Mouse (Mus musculus) embryonic facial prominence, embryonic 13.5 days (tissue): ENCODE results near the gene Hist2h4. TPM values are rescaled to one million over a fixed set of nuclear protein-coding genes. Genes with fewer than 3 reads are reported as not detected.
"Not testable (repeated sequence)": the region's sequence is repeated elsewhere in the genome, so short reads cannot be mapped to it uniquely, and the experiment has no call there.

Experiments
- ATAC-seq: fragments of 200-750 bp; cut with Nextera tagmentation; 2 replicates; pipeline ENCODE4 v1.8.0; 2017; ENCODE audit warnings: low read depth; ENCODE audit not compliant: insufficient number of reproducible peaks, insufficient read depth, low FRiP score, low TSS enrichment
- H3K27ac ChIP-seq: fragments of 300-500 bp; sonication (generic); 2 replicates; pipeline ENCODE4 v1.5.1; 2015; ENCODE audit warnings: moderate library complexity, mild to moderate bottlenecking, inconsistent platforms
- H3K27me3 ChIP-seq: fragments of 300-500 bp; sonication (generic); 2 replicates; pipeline ENCODE4 v1.6.1; 2015; ENCODE audit warnings: mild to moderate bottlenecking, inconsistent platforms
- H3K36me3 ChIP-seq: fragments of 300-500 bp; sonication (generic); 2 replicates; pipeline ENCODE4 v1.6.1; 2015; ENCODE audit warnings: mild to moderate bottlenecking, inconsistent platforms
- H3K4me1 ChIP-seq: fragments of 300-500 bp; sonication (generic); 2 replicates; pipeline ENCODE4 v1.6.1; 2015; ENCODE audit warnings: inconsistent platforms
- H3K4me2 ChIP-seq: fragments of 300-500 bp; sonication (generic); 2 replicates; pipeline ENCODE4 v1.6.1; 2015; ENCODE audit warnings: moderate library complexity, mild to moderate bottlenecking, inconsistent platforms
- H3K4me3 ChIP-seq: fragments of 300-500 bp; sonication (generic); 2 replicates; pipeline ENCODE4 v1.5.1; 2015; ENCODE audit warnings: mild to moderate bottlenecking, inconsistent platforms
- H3K9ac ChIP-seq: fragments of 300-500 bp; sonication (generic); 2 replicates; pipeline ENCODE4 v1.6.1; 2015; ENCODE audit warnings: mild to moderate bottlenecking, inconsistent platforms
- H3K9me3 ChIP-seq: fragments of 300-500 bp; sonication (generic); 2 replicates; pipeline ENCODE4 v1.6.1; 2016; ENCODE audit warnings: inconsistent platforms
- WGBS: fragments of 180-500 bp; shearing (Covaris S2); methylation state at CpG from one replicate; pipeline ENCODE4 v1.1.7; 2015; ENCODE audit warnings: mixed read lengths; 5-methylcytosine and 5-hydroxymethylcytosine counted together
- polyA plus RNA-seq: library from polyadenylated mRNA; unstranded; fragments of >200 nt; fragmentation: Nextera tagmentation; extraction: Ambion mirVana; gene quantifications from 2 replicates; pipeline ENCODE4 v1.2.1, GENCODE M21; 2015

Hist2h4 gene
- polyA plus RNA-seq, 1 experiment from 2014 or later = 11.2 TPM

- not testable (repeated sequence) for H3K4me2 ChIP-seq, H3K9ac ChIP-seq, ATAC-seq, H3K36me3 ChIP-seq, H3K9me3 ChIP-seq, H3K4me3 ChIP-seq, H3K27ac ChIP-seq, H3K27me3 ChIP-seq, H3K4me1 ChIP-seq
- WGBS = 90% methylated on average over 3 of the region's 3 CpGs
These were observed 27.6 kb upstream of the Hist2h4 start for GRCm38 (mm10) chr3:96290727-96291126.

GRCm38 (mm10) chr3:96289201-96289600 is 26.1 kb upstream of the Hist2h4 start:
- Histone ChIP-seq H3K27me3 (peaks cover 7% of the 10 kb centered on the region), H3K9ac (no peak overlapping the region), H3K4me2 (no peak overlapping the region), H3K9me3 (no peaks in the 10 kb centered on the region), H3K4me3 (no peak overlapping the region), H3K4me1 (peaks cover 2% of the 10 kb centered on the region; the same call in 1 of the 2 replicates), H3K36me3 (no peaks in the 10 kb centered on the region), H3K27ac (no peak overlapping the region)
- 73% methylated on average over 3 of the region's 3 CpGs for WGBS
- ATAC-seq = no peak

DNA sequence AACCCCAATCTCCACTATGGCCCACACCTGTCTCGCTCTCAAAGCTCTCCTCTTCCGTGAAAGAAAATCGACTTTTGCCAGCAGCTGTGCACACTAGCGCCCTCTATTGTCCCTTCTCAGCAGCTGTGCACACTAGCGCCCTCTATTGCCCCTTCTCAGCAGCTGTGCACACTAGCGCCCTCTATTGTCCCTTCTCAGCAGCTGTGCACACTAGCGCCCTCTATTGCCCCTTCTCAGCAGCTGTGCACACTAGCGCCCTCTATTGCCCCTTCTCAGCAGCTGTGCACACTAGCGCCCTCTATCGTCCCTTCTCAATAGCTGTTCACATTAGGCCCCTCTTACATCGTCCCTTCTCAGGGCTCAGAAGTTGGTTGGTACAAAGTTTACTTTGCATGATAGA is 24.2 kb upstream of the Hist2h4 start:
- not testable (repeated sequence) for ATAC-seq, H3K36me3 ChIP-seq

GRCm38 (mm10) chr3:96284457-96284856 is 21.3 kb upstream of the Hist2h4 start:
- Histone ChIP-seq H3K4me3 (no peak overlapping the region), H3K27ac (no peak overlapping the region), H3K4me1 (peaks cover 8% of the 10 kb centered on the region; the same call in 1 of the 2 replicates), H3K4me2 (peak overlapping the region; percentile 36), H3K36me3 (no peaks in the 10 kb centered on the region), H3K27me3 (peaks cover 30% of the 10 kb centered on the region), H3K9ac (peak overlapping the region; percentile 44; the same call in 1 of the 2 replicates), H3K9me3 (no peaks in the 10 kb centered on the region)
- WGBS = 13% methylated on average over 4 of the region's 4 CpGs
- no peak for ATAC-seq

More for the DNA sequence above, 24.2 kb upstream of the Hist2h4 start:
- H3K4me2 ChIP-seq, H3K4me3 ChIP-seq, H3K9me3 ChIP-seq, H3K27ac ChIP-seq, H3K9ac ChIP-seq, H3K4me1 ChIP-seq: not testable (repeated sequence)
- peaks cover 24% of the 10 kb centered on the region for H3K27me3 ChIP-seq
- WGBS = 87% methylated on average over 11 of the region's 11 CpGs

GRCm38 (mm10) chr3:96280660-96281059 is 17.5 kb upstream of the Hist2h4 start:
- H3K4me3 ChIP-seq = no peak overlapping the region
- H3K9me3 ChIP-seq = no peaks in the 10 kb centered on the region
- no peak overlapping the region for H3K27ac ChIP-seq
- H3K27me3 ChIP-seq = peaks cover 25% of the 10 kb centered on the region
- no peaks in the 10 kb centered on the region for H3K36me3 ChIP-seq
- no peak overlapping the region for H3K4me2 ChIP-seq
- no peak overlapping the region for H3K9ac ChIP-seq
- 50% methylated on average over 6 of the region's 6 CpGs for WGBS
- ATAC-seq = no peak
- peaks cover 18% of the 10 kb centered on the region for H3K4me1 ChIP-seq

- peaks cover 12% of the 10 kb centered on the region for H3K27me3 ChIP-seq
- WGBS = under 1% methylated on average over 49 of the region's 49 CpGs
- peak overlapping the region; percentile 52 for H3K4me3 ChIP-seq
- H3K4me1 ChIP-seq = peaks cover 10% of the 10 kb centered on the region
- H3K9me3 ChIP-seq = no peaks in the 10 kb centered on the region
- no peaks in the 10 kb centered on the region for H3K36me3 ChIP-seq
- peak; percentile 89 for ATAC-seq
- H3K4me2 ChIP-seq = peak overlapping the region; percentile 89
- peak overlapping the region; percentile 73 for H3K9ac ChIP-seq
- peak overlapping the region; percentile 92 for H3K27ac ChIP-seq
These were observed 14.9 kb upstream of the Hist2h4 start for GRCm38 (mm10) chr3:96277800-96278624.

GRCm38 (mm10) chr3:96277428-96277799 is 14.3 kb upstream of the Hist2h4 start:
- Histone ChIP-seq H3K36me3 (no peaks in the 10 kb centered on the region), H3K9ac (peak overlapping the region; percentile 73), H3K4me2 (peak overlapping the region; percentile 89), H3K9me3 (no peaks in the 10 kb centered on the region), H3K27ac (peak overlapping the region; percentile 92), H3K27me3 (peaks cover 6% of the 10 kb centered on the region; the same call in 1 of the 2 replicates), H3K4me1 (peaks cover 10% of the 10 kb centered on the region), H3K4me3 (peak overlapping the region; percentile 52)
- WGBS = 12% methylated on average over 8 of the region's 8 CpGs
- ATAC-seq = no peak

DNA sequence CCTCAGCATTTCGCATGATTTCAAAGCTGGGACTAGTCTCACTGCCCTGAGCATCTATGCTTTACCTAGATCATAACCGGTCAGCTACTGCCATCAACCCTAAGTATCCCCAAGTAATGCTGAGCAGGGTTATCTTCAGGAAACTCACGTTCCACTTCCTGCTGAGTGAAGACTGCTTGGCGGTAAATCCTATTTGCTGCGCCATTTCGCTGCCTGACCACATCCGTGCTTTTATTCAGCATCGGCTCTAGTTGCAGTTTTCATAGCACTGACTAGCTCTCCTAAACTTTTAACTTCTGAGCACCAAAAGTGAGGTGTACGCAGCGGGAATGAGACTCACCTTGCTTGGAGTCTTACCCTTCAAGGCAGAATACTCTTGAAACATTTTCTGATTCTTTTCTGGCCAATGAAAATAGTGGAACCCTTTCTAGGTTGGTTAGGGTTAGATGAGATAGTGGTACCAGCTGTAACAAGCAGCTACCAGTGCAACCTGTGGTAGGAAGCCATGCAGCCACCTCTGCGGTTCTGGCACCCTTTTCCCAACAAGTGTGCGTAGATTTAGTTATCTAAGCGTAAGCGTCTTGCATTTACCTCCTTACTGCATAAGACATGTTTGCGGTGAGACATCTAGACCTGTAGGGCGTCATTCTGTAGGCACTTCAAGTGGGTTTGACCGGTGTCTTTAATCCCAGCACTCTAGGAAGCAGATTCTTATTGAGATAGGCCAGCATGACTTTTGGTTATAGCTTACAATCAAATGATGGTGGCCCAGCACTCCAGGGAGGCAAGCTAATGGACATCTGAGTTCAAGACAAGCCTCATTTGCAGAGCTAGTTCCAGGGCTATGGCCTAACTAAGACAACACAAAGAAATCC is 10.7 kb upstream of the Hist2h4 start:
- H3K27me3 ChIP-seq = no peaks in the 10 kb centered on the region
- no peak for ATAC-seq
- H3K4me3 ChIP-seq = no peak overlapping the region
- no peak overlapping the region for H3K4me2 ChIP-seq
- H3K9ac ChIP-seq = no peak overlapping the region
- no peak overlapping the region for H3K27ac ChIP-seq
- peaks cover 14% of the 10 kb centered on the region for H3K4me1 ChIP-seq
- 90% methylated on average over 17 of the region's 17 CpGs for WGBS
- no peaks in the 10 kb centered on the region for H3K9me3 ChIP-seq
- H3K36me3 ChIP-seq = no peaks in the 10 kb centered on the region

- Histone ChIP-seq H3K9ac (peak within 1 kb of the TSS; percentile 83), H3K4me2 (peak within 1 kb of the TSS; percentile 87), H3K27me3 (no peaks in the 10 kb centered on the region), H3K4me3 (peak within 1 kb of the TSS; percentile 57), H3K9me3 (no peaks in the 10 kb centered on the region), H3K4me1 (peaks cover 22% of the 10 kb centered on the region), H3K27ac (peak within 1 kb of the TSS; percentile 97), H3K36me3 (no peaks in the 10 kb centered on the region)
- under 1% methylated on average over 45 of the region's 45 CpGs for WGBS
- ATAC-seq = peak; percentile 95
These were observed 6.7 kb upstream of the Hist2h4 start, which contains the start of gene Hist2h2bb for GRCm38 (mm10) chr3:96269511-96270474. Gene Hist2h2bb, plus strand, starts transcription at chr3:96269752.

- H3K4me2 ChIP-seq = peak overlapping the region; percentile 87
- H3K4me3 ChIP-seq = peak overlapping the region; percentile 57
- H3K4me1 ChIP-seq = peaks cover 31% of the 10 kb centered on the region
- H3K27ac ChIP-seq = peak overlapping the region; percentile 97
- ATAC-seq = peak; percentile 8; the same call in 1 of the 2 replicates
- peak overlapping the region; percentile 83 for H3K9ac ChIP-seq
- 0% methylated on average over 20 of the region's 44 CpGs for WGBS
- H3K9me3 ChIP-seq, H3K27me3 ChIP-seq, H3K36me3 ChIP-seq: not testable (repeated sequence)
These were observed 5.8 kb upstream of the Hist2h4 start for GRCm38 (mm10) chr3:96268776-96269378.
